Mouse (Mus musculus): ENCODE measurements around the gene Smarca4. TPM values are rescaled to one million over a fixed set of nuclear protein-coding genes. Genes with fewer than 3 reads are reported as not detected.

Smarca4 gene
- polyA plus RNA-seq, 1 experiment: 283 TPM

DNA sequence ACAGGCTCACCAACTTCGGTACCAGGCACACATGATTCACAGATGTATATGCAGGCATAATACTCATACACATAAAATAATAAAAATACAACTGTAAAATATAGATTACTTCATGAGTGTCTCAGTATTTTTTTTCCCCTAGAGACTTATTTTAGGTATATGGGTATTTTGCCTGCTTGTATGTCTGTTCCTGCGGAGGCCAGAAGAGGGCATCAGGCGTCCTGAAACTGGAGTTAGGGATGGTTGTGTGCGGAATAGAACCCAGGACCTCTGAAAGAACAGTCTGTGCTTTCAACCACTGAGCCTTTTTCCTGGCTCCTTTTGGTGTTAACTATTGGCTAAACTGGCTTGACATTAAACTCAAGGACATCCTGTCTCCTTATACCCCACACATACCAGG lies 66.9 kb downstream of the Smarca4 start:
- no peak for TF ChIP-seq GATA1 (IDR thresholded peaks at IDR 0.05; ENCODE audit: low read length)

DNA sequence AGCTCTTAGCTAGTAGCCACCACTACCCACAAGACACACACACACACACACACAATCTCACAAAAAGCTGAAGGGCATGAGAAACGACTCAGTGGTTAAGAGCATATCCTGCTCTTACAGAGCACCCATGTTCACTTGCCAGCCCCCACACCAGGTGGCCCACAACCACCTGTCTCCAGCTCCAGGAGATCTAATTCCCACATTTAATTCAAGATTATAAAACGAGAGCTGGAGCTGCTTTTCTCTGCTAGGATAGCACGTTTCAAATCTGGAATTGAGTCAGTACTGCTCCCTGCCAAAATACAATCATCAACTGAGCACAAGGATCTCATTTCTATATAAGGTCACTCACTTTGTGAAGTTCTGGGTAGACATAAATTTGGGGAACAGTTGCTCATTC lies 67.9 kb downstream of the Smarca4 start:
- TF ChIP-seq GATA1 (IDR thresholded peaks at IDR 0.05; ENCODE audit: low read length): no peak

DNA sequence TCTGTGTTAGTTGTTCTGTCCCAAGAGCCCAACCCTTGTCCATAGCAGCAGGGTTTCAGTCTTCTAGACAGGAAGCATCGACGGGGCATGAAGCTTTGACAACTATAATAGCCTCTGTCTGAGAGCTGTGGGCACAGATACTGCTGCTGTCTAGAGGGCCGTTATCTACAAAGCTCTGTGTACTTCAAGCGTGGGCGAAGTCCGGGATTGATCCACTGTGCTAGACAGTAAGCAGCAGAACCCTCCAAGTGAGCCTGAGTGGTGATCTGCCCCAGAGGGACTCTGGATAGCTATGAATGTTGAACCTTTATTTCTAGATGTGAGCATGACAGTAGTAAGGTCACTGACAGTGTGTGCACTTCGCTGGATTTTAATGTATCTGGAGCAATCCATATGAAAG lies 72.6 kb downstream of the Smarca4 start:
- no peak for TF ChIP-seq GATA1 (IDR thresholded peaks at IDR 0.05; ENCODE audit: low read length)

DNA sequence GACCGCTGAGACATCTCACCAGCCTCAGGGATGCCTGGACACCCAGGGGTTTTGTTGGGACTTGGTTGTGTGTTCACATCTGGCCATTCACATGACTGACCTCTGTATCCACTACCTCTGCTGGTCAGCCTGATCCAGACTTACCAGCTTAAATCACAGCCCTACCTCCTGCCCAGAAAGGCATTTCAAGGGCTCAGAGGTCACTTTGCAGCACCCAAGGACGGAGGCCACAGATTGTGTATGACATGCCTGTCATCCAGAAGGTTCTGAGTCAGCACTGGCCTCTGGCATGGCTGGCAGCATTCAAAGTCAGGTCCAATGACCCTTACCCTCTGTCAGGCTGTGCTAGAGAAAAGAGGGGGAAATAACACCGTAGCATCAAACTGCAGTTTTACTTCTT lies 74.1 kb downstream of the Smarca4 start:
- TF ChIP-seq GATA1 (IDR thresholded peaks at IDR 0.05; ENCODE audit: low read length): no peak

GRCm38 (mm10) chr9:21691862-21692261 lies 75.9 kb downstream of the Smarca4 start:
- TF ChIP-seq GATA1 (IDR thresholded peaks at IDR 0.05; ENCODE audit: low read length): no peak

GRCm38 (mm10) chr9:21692491-21692890 lies 76.5 kb downstream of the Smarca4 start:
- TF ChIP-seq GATA1 (IDR thresholded peaks at IDR 0.05; ENCODE audit: low read length): no peak

- no peak for TF ChIP-seq GATA1 (IDR thresholded peaks at IDR 0.05; ENCODE audit: low read length)
Measured at GRCm38 (mm10) chr9:21694071-21694470, 78.1 kb downstream of the Smarca4 start.

- TF ChIP-seq GATA1 (IDR thresholded peaks at IDR 0.05; ENCODE audit: low read length): no peak
Measured at GRCm38 (mm10) chr9:21695229-21695792, 79.3 kb downstream of the Smarca4 start.

DNA sequence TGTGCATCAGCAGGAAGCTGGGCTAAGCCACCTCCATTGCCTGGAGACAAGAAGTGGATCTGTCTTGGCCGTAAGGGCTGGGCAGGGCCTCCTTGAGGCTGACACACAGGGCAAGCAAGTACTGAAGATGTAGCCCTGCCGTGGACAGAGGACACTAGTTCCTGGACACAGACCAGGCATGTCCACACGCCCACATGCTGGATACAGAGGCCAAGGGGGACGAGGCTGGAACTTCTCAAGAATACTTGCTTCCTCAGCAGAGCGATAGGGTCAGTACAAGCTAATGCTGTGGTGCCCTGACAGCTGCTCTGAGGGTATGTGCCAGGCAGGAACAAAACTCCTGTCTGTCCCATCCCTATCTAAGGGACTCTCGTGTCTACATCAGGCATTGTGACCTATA lies 81.2 kb downstream of the Smarca4 start:
- no peak for TF ChIP-seq GATA1 (IDR thresholded peaks at IDR 0.05; ENCODE audit: low read length)

DNA sequence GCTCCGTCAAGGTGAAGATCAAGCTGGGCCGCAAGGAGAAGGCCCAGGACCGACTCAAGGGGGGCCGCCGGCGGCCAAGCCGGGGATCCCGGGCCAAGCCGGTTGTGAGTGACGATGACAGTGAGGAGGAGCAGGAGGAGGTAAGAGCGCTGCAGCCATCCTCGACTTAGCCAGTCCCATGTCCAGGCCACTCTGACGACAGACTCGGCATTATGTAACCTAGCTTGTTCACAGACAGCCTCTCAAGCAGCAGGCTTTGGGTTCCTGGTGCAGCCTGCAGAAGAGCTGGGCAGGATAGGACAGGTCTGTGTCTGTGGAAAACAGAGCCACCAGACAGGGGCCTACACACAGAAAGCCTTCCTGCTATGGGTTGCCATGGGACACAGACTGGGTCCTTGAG lies 85.1 kb downstream of the Smarca4 start:
- no peak for TF ChIP-seq GATA1 (IDR thresholded peaks at IDR 0.05; ENCODE audit: low read length)

DNA sequence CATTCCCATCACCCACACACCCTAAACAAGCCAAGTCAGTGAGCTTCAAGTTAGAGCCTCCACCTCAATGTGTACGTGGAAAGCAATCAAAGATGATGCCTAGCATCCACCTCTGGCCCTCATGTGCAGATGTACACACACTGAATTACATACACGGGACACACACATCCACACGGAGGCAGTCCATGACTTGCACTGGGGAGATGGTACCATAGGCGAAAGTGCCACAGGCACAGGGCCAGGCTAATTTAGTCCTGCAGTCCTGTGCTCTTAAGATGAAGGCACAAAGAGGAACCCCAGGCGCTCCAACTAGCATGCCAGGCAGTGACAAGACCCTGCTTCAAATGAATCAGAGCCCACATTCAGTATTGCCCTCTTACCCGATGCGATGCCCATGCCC lies 87.5 kb downstream of the Smarca4 start:
- TF ChIP-seq GATA1 (IDR thresholded peaks at IDR 0.05; ENCODE audit: low read length): no peak

DNA sequence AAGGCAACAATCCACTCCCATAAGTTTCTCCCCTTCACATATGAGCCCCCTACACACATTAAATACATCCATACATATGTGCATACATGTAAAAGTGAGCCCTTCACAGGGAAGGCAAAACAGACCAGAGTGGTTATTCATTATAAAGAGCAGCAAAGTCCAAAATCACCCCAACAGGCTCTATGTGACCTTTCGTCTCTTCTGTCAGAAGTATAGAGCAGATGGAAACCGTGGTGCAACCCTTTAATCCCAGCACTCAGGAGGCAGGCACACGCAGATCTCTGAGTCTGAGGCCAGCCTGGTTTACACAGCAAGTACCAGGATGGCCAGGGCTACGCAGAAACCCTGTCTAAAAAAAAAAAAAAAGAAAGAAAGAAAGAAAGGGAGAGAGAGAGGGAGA lies 90.1 kb downstream of the Smarca4 start:
- TF ChIP-seq GATA1 (IDR thresholded peaks at IDR 0.05; ENCODE audit: low read length): no peak

GRCm38 (mm10) chr9:21706586-21707265 lies 90.8 kb downstream of the Smarca4 start:
- no peak for TF ChIP-seq GATA1 (IDR thresholded peaks at IDR 0.05; ENCODE audit: low read length)

- no peak for TF ChIP-seq GATA1 (IDR thresholded peaks at IDR 0.05; ENCODE audit: low read length)
Measured at GRCm38 (mm10) chr9:21709340-21709739, 93.4 kb downstream of the Smarca4 start.

DNA sequence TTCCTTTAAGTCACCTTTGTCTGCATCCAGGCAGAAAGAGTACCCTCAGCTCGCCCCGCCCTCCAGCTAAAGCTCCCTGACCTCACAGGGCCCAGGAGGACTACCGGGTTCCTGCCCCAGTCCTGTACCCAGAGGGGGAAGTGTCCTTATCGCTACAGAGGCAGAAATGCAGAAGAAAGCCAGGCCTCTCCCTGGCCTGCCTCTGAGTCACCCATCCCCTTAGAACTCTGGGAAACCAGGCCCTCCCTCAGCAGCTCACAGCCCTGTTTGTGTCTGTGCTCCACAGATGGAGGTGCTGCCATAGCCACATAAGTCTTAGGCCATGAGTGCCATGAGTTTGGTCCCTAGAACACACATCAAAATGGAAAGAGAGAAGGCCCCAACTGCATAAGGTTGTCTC lies 99.3 kb downstream of the Smarca4 start:
- no peak for TF ChIP-seq GATA1 (IDR thresholded peaks at IDR 0.05; ENCODE audit: low read length)

- TF ChIP-seq GATA1 (IDR thresholded peaks at IDR 0.05; ENCODE audit: low read length): no peak
Measured at GRCm38 (mm10) chr9:21717015-21717414, 101.0 kb downstream of the Smarca4 start.

DNA sequence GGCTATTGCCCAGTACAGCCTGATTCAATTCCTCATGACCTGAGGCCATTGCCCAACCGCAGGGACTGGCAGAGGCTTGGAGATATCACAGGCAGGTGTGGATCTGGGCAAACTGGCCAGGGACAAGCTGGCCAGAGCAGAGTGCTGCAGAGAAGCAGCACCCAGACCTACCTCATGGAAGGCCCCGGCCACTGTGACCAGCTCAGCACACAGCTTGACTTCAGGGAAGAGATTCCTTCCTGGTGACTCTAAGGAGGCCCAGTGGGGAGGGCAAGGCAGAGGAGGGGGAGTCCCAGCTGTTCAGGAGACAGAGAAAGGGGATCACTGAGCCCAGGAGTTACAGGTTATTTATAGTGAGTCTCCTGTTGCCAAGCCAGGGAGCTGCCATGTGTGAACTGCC lies 105.1 kb downstream of the Smarca4 start:
- TF ChIP-seq GATA1 (IDR thresholded peaks at IDR 0.05; ENCODE audit: low read length): no peak
